Mouse (Mus musculus): ENCODE data around the gene Gabrp. TPM values are rescaled to one million over a fixed set of nuclear protein-coding genes. Genes with fewer than 3 reads are reported as not detected.

Gabrp gene
- polyA plus RNA-seq, 1 experiment from 2014 or later, result 0.08 TPM

- WGBS, result 87% methylated on average over 2 of the region's 2 CpGs
- Histone ChIP-seq H3K9me3 (no peaks in the 10 kb centered on the region), H3K4me1 (replicated peaks) (no peaks in the 10 kb centered on the region), H3K4me2 (replicated peaks) (no peak overlapping the region), H3K27ac (no peak overlapping the region), H3K4me3 (replicated peaks) (no peak overlapping the region), H3K36me3 (no peaks in the 10 kb centered on the region), H3K9ac (no peak overlapping the region), H3K27me3 (replicated peaks) (no peaks in the 10 kb centered on the region)
- no peak for ATAC-seq
Measured at GRCm38 (mm10) chr11:33563921-33564320, 14.8 kb downstream of the Gabrp start.

- H3K9me3 ChIP-seq, result no peaks in the 10 kb centered on the region
- H3K27me3 ChIP-seq (replicated peaks), result no peaks in the 10 kb centered on the region
- no peak overlapping the region for H3K9ac ChIP-seq
- ATAC-seq, result no peak
- H3K36me3 ChIP-seq, result no peaks in the 10 kb centered on the region
- H3K4me1 ChIP-seq (replicated peaks), result no peaks in the 10 kb centered on the region
- no peak overlapping the region for H3K4me3 ChIP-seq (replicated peaks)
- H3K4me2 ChIP-seq (replicated peaks), result no peak overlapping the region
- WGBS, result 79% methylated on average over 8 of the region's 8 CpGs
- H3K27ac ChIP-seq, result no peak overlapping the region
Measured at GRCm38 (mm10) chr11:33554123-33554522, 24.6 kb downstream of the Gabrp start.

GRCm38 (mm10) chr11:33550861-33551560, 27.7 kb downstream of the Gabrp start:
- no peaks in the 10 kb centered on the region for H3K36me3 ChIP-seq
- H3K9me3 ChIP-seq, result no peaks in the 10 kb centered on the region
- no peak overlapping the region for H3K4me2 ChIP-seq (replicated peaks)
- WGBS, result 81% methylated on average over 14 of the region's 14 CpGs
- H3K4me3 ChIP-seq (replicated peaks), result no peak overlapping the region
- H3K27ac ChIP-seq, result no peak overlapping the region
- no peaks in the 10 kb centered on the region for H3K4me1 ChIP-seq (replicated peaks)
- no peak overlapping the region for H3K9ac ChIP-seq
- no peaks in the 10 kb centered on the region for H3K27me3 ChIP-seq (replicated peaks)
- no peak for ATAC-seq

- no peak for ATAC-seq
- H3K36me3 ChIP-seq, result no peaks in the 10 kb centered on the region
- no peak overlapping the region for H3K4me3 ChIP-seq (replicated peaks)
- no peaks in the 10 kb centered on the region for H3K9me3 ChIP-seq
- 55% methylated on average over 2 of the region's 2 CpGs for WGBS
- no peak overlapping the region for H3K9ac ChIP-seq
- H3K27me3 ChIP-seq (replicated peaks), result no peaks in the 10 kb centered on the region
- no peaks in the 10 kb centered on the region for H3K4me1 ChIP-seq (replicated peaks)
- H3K4me2 ChIP-seq (replicated peaks), result no peak overlapping the region
- no peak overlapping the region for H3K27ac ChIP-seq
Measured at GRCm38 (mm10) chr11:33547386-33547785, 31.4 kb downstream of the Gabrp start.

- Histone ChIP-seq H3K4me3 (replicated peaks) (no peak overlapping the region), H3K9me3 (no peaks in the 10 kb centered on the region), H3K9ac (no peak overlapping the region), H3K27ac (no peak overlapping the region), H3K27me3 (replicated peaks) (no peaks in the 10 kb centered on the region), H3K36me3 (no peaks in the 10 kb centered on the region), H3K4me1 (replicated peaks) (no peaks in the 10 kb centered on the region), H3K4me2 (replicated peaks) (no peak overlapping the region)
- 94% methylated on average over 2 of the region's 2 CpGs for WGBS
- no peak for ATAC-seq
Measured at GRCm38 (mm10) chr11:33544945-33545344, 33.8 kb downstream of the Gabrp start.

- peak; percentile 55; the same call in 1 of the 2 replicates for ATAC-seq
- Histone ChIP-seq H3K4me3 (replicated peaks) (no peak overlapping the region), H3K36me3 (no peaks in the 10 kb centered on the region), H3K4me1 (replicated peaks) (no peaks in the 10 kb centered on the region), H3K27ac (no peak overlapping the region), H3K9me3 (no peaks in the 10 kb centered on the region), H3K4me2 (replicated peaks) (no peak overlapping the region), H3K27me3 (replicated peaks) (no peaks in the 10 kb centered on the region), H3K9ac (no peak overlapping the region)
- WGBS, result 48% methylated on average over 11 of the region's 11 CpGs
Measured at GRCm38 (mm10) chr11:33544121-33544520, 34.6 kb downstream of the Gabrp start.

GRCm38 (mm10) chr11:33537390-33538125, 41.2 kb downstream of the Gabrp start:
- H3K4me2 ChIP-seq (replicated peaks), result no peak overlapping the region
- H3K9ac ChIP-seq, result no peak overlapping the region
- H3K4me3 ChIP-seq (replicated peaks), result no peak overlapping the region
- WGBS, result 77% methylated on average over 5 of the region's 5 CpGs
- no peaks in the 10 kb centered on the region for H3K27me3 ChIP-seq (replicated peaks)
- no peak for ATAC-seq
- no peaks in the 10 kb centered on the region for H3K4me1 ChIP-seq (replicated peaks)
- H3K27ac ChIP-seq, result no peak overlapping the region
- H3K9me3 ChIP-seq, result no peaks in the 10 kb centered on the region
- H3K36me3 ChIP-seq, result no peaks in the 10 kb centered on the region

GRCm38 (mm10) chr11:33536636-33537035, 42.1 kb downstream of the Gabrp start:
- H3K4me3 ChIP-seq (replicated peaks), result no peak overlapping the region
- no peak overlapping the region for H3K9ac ChIP-seq
- H3K4me1 ChIP-seq (replicated peaks), result no peaks in the 10 kb centered on the region
- H3K27ac ChIP-seq, result no peak overlapping the region
- H3K9me3 ChIP-seq, result no peaks in the 10 kb centered on the region
- no peak for ATAC-seq
- no peaks in the 10 kb centered on the region for H3K36me3 ChIP-seq
- no peaks in the 10 kb centered on the region for H3K27me3 ChIP-seq (replicated peaks)
- 88% methylated on average over 3 of the region's 3 CpGs for WGBS
- H3K4me2 ChIP-seq (replicated peaks), result no peak overlapping the region

- WGBS, result 86% methylated on average over 4 of the region's 4 CpGs
- H3K36me3 ChIP-seq, result no peaks in the 10 kb centered on the region
- H3K27me3 ChIP-seq (replicated peaks), result no peaks in the 10 kb centered on the region
- ATAC-seq, result no peak
- no peak overlapping the region for H3K9ac ChIP-seq
- no peak overlapping the region for H3K27ac ChIP-seq
- H3K9me3 ChIP-seq, result no peaks in the 10 kb centered on the region
- H3K4me2 ChIP-seq (replicated peaks), result no peak overlapping the region
- H3K4me1 ChIP-seq (replicated peaks), result no peaks in the 10 kb centered on the region
- H3K4me3 ChIP-seq (replicated peaks), result no peak overlapping the region
Measured at GRCm38 (mm10) chr11:33534541-33534940, 44.2 kb downstream of the Gabrp start.

- H3K9me3 ChIP-seq, result no peaks in the 10 kb centered on the region
- H3K36me3 ChIP-seq, result no peaks in the 10 kb centered on the region
- H3K27me3 ChIP-seq (replicated peaks), result no peaks in the 10 kb centered on the region
- H3K4me1 ChIP-seq (replicated peaks), result no peaks in the 10 kb centered on the region
- H3K4me2 ChIP-seq (replicated peaks), result no peak overlapping the region
- WGBS, result 60% methylated on average over 3 of the region's 3 CpGs
- H3K27ac ChIP-seq, result no peak overlapping the region
- H3K9ac ChIP-seq, result no peak overlapping the region
- no peak for ATAC-seq
- no peak overlapping the region for H3K4me3 ChIP-seq (replicated peaks)
Measured at GRCm38 (mm10) chr11:33533577-33533976, 45.2 kb downstream of the Gabrp start.

- Histone ChIP-seq H3K4me2 (replicated peaks) (no peak overlapping the region), H3K9ac (no peak overlapping the region), H3K4me1 (replicated peaks) (no peaks in the 10 kb centered on the region), H3K27me3 (replicated peaks) (no peaks in the 10 kb centered on the region), H3K4me3 (replicated peaks) (no peak overlapping the region), H3K36me3 (no peaks in the 10 kb centered on the region), H3K9me3 (no peaks in the 10 kb centered on the region), H3K27ac (no peak overlapping the region)
- ATAC-seq, result no peak
- WGBS, result 49% methylated on average over 2 of the region's 2 CpGs
Measured at GRCm38 (mm10) chr11:33529576-33529975, 49.2 kb downstream of the Gabrp start.

- no peaks in the 10 kb centered on the region for H3K27me3 ChIP-seq (replicated peaks)
- peak; percentile 88 for ATAC-seq
- peak within 1 kb of the TSS; percentile 80 for H3K9ac ChIP-seq
- WGBS, result 1% methylated on average over 69 of the region's 72 CpGs
- H3K36me3 ChIP-seq, result no peaks in the 10 kb centered on the region
- peak within 1 kb of the TSS; percentile 71 for H3K27ac ChIP-seq
- H3K9me3 ChIP-seq, result no peaks in the 10 kb centered on the region
- peak within 1 kb of the TSS; percentile 89 for H3K4me3 ChIP-seq (replicated peaks)
- H3K4me2 ChIP-seq (replicated peaks), result peak within 1 kb of the TSS; percentile 87
- H3K4me1 ChIP-seq (replicated peaks), result no peaks in the 10 kb centered on the region
Measured at GRCm38 (mm10) chr11:33513376-33513991, 65.3 kb downstream of the Gabrp start, which contains the start of gene Ranbp17. TSS of gene Ranbp17 (minus strand) at chr11:33513746.
